Mouse (Mus musculus) liver (tissue): Measurements from ENCODE around the gene Otud4.
"Not testable (repeated sequence)": the region's sequence is repeated elsewhere in the genome, so short reads cannot be mapped to it uniquely, and the experiment has no call there.

ENCODE experiments used
- DNase-seq: peaks from one replicate; pipeline ENCODE4 v3.0.0-alpha.2; 2020; ENCODE audit warnings: mixed read lengths

The Otud4 gene

GRCm38 (mm10) chr8:79638707-79639549 is 490 bp upstream of the Otud4 start:
- peak; percentile 99 for DNase-seq

- DNase-seq = no peak
Measured at GRCm38 (mm10) chr8:79641119-79641518, 1.7 kb downstream of the Otud4 start.

- no peak for DNase-seq
Measured at GRCm38 (mm10) chr8:79649569-79649968, 10.2 kb downstream of the Otud4 start.

GRCm38 (mm10) chr8:79650158-79650814 is 10.9 kb downstream of the Otud4 start:
- peak; percentile 26 for DNase-seq

- no peak for DNase-seq
Measured at GRCm38 (mm10) chr8:79653736-79654135, 14.3 kb downstream of the Otud4 start.

GRCm38 (mm10) chr8:79658715-79659114 is 19.3 kb downstream of the Otud4 start:
- not testable (repeated sequence) for DNase-seq

GRCm38 (mm10) chr8:79676461-79676860 is 37.0 kb downstream of the Otud4 start:
- DNase-seq = no peak

GRCm38 (mm10) chr8:79679005-79679404 is 39.6 kb downstream of the Otud4 start:
- no peak for DNase-seq

GRCm38 (mm10) chr8:79680083-79680482 is 40.7 kb downstream of the Otud4 start:
- not testable (repeated sequence) for DNase-seq

- peak; percentile 42 for DNase-seq
Measured at GRCm38 (mm10) chr8:79680555-79680954, 41.1 kb downstream of the Otud4 start.

GRCm38 (mm10) chr8:79680965-79681364 is 41.5 kb downstream of the Otud4 start:
- no peak for DNase-seq

GRCm38 (mm10) chr8:79685927-79686326 is 46.5 kb downstream of the Otud4 start:
- not testable (repeated sequence) for DNase-seq

GRCm38 (mm10) chr8:79692531-79692930 is 53.1 kb downstream of the Otud4 start:
- DNase-seq = no peak

GRCm38 (mm10) chr8:79706687-79707086 is 67.3 kb downstream of the Otud4 start:
- no peak for DNase-seq

GRCm38 (mm10) chr8:79711064-79711961 is 71.9 kb downstream of the Otud4 start, which contains the start of the genes Abce1 and Anapc10:
TSS of gene Abce1 (minus strand) at chr8:79711740.
TSS of gene Anapc10 (plus strand) at chr8:79711820.
- DNase-seq = peak; percentile 98

- no peak for DNase-seq
Measured at GRCm38 (mm10) chr8:79712676-79713075, 73.3 kb downstream of the Otud4 start.

GRCm38 (mm10) chr8:79721537-79721936 is 82.1 kb downstream of the Otud4 start:
- DNase-seq = no peak

GRCm38 (mm10) chr8:79723308-79723707 is 83.9 kb downstream of the Otud4 start:
- no peak for DNase-seq

- no peak for DNase-seq
Measured at GRCm38 (mm10) chr8:79724589-79724988, 85.2 kb downstream of the Otud4 start.
